Mouse (Mus musculus) sigmoid colon, adult 10 weeks (tissue): ENCODE results near the gene Cd300lg. TPM values are rescaled to one million over a fixed set of nuclear protein-coding genes. Genes with fewer than 3 reads are reported as not detected.

Experiments
- polyA plus RNA-seq: library from polyadenylated mRNA; stranded (reverse); fragments of 350-450 nt; fragmentation: Illumina TruSeq; extraction: RNeasy Lipid Tissue Mini Kit (QIAGEN cat#74804); gene quantifications from one replicate; pipeline ENCODE4 v1.2.3, GENCODE M21; 2014; ENCODE audit warnings: low read depth, low replicate concordance

The Cd300lg gene
- polyA plus RNA-seq = 4.8 TPM

GRCm38 (mm10) chr11:102041350-102041949 lies at the start of gene Cd300lg:
Gene Cd300lg (plus strand): TSS chr11:102041509.

GRCm38 (mm10) chr11:102028087-102028816 lies 13.1 kb upstream of the Cd300lg start, which contains the start of gene Mpp3:
Gene Mpp3 (minus strand): TSS chr11:102028461.

GRCm38 (mm10) chr11:102087931-102088898 lies 46.9 kb downstream of the Cd300lg start, which contains the start of gene Mpp2:
Gene Mpp2 (minus strand): TSS chr11:102088515.

GRCm38 (mm10) chr11:102101219-102101618 lies 59.9 kb downstream of the Cd300lg start, which contains the start of gene Ppy:
Gene Ppy (minus strand): TSS chr11:102101319.

Other genes with a start within 250 kb of the Cd300lg start
- gene Meox1, start 147.1 kb upstream of the Cd300lg start, polyA plus RNA-seq = 1.5 TPM
- not detected for gene Sost, start 74.5 kb upstream of the Cd300lg start, polyA plus RNA-seq
- gene Cfap97d1, start 57.2 kb upstream of the Cd300lg start, polyA plus RNA-seq = not detected
- gene Dusp3, start 54.5 kb upstream of the Cd300lg start, polyA plus RNA-seq = 27.1 TPM
- gene Mpp3, start 13.0 kb upstream of the Cd300lg start, polyA plus RNA-seq = 2.8 TPM
- gene Mpp2, start 47.0 kb downstream of the Cd300lg start, polyA plus RNA-seq = 0.44 TPM
- not detected for gene Ppy, start 59.8 kb downstream of the Cd300lg start, polyA plus RNA-seq
- gene Pyy, start 66.3 kb downstream of the Cd300lg start, polyA plus RNA-seq = 9.1 TPM
- gene Nags, start 104.0 kb downstream of the Cd300lg start, polyA plus RNA-seq = not detected
- 4.1 TPM for gene Tmem101, start 114.9 kb downstream of the Cd300lg start, polyA plus RNA-seq
- 57.3 TPM for gene Lsm12, start 143.8 kb downstream of the Cd300lg start, polyA plus RNA-seq
- 3.1 TPM for gene G6pc3, start 148.1 kb downstream of the Cd300lg start, polyA plus RNA-seq
- 2.8 TPM for gene Hdac5, start 188.7 kb downstream of the Cd300lg start, polyA plus RNA-seq
- gene BC030867, start 207.4 kb downstream of the Cd300lg start, polyA plus RNA-seq = not detected
- 0.66 TPM for gene Asb16, start 227.2 kb downstream of the Cd300lg start, polyA plus RNA-seq
- 7.2 TPM for gene Tmub2, start 243.4 kb downstream of the Cd300lg start, polyA plus RNA-seq